Mouse (Mus musculus): Measurements from ENCODE around the gene Nckap5.
"Not testable (repeated sequence)": the region's sequence is repeated elsewhere in the genome, so short reads cannot be mapped to it uniquely, and the experiment has no call there.

Nckap5 gene

GRCm38 (mm10) chr1:126830031-126830927 is at the start of gene Nckap5:
Nckap5 (minus strand) TSS chr1:126830799.
- DNase-seq = peak; percentile 83

DNA sequence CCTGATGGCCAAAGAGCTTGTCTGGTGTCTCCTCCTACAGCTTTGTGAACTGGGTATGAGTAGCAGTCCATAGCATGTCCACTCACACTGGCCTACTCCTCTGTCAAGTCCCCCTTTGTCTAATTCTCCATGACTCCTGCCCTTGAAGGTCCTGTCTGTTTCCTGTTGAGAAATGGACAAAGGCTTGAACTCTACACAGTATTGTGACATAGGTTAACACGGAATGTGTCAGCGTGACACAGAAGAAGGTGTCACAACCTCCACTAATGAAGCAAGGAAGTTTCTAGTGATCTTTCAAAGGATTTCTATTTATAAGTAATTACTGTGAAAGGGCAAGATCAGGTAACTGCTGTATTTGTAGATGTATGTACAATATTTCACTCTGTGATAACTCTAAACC is 46.9 kb upstream of the Nckap5 start:
- no peak for DNase-seq

- no peak for DNase-seq
Measured at GRCm38 (mm10) chr1:126868372-126868771, 37.8 kb upstream of the Nckap5 start.

DNA sequence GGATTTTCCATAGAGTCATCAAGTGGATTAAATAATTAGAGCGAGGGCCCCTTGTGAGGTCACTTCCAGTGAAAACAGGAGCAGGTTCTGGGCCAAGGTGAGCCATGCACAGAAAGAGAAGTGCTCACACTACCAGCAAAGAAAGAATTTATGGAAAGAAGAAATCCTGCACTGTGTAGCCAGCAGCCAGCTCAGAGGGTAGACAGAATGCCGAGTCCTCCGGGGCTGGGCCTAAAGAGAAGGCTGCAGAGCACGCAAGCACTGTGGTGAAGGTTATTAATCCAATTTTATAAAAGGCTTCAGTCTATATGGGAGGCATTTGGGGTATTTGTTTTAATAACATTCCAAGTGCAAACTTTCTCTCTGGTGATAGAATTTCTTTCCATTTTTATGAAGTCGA is 37.3 kb upstream of the Nckap5 start:
- DNase-seq = no peak

DNA sequence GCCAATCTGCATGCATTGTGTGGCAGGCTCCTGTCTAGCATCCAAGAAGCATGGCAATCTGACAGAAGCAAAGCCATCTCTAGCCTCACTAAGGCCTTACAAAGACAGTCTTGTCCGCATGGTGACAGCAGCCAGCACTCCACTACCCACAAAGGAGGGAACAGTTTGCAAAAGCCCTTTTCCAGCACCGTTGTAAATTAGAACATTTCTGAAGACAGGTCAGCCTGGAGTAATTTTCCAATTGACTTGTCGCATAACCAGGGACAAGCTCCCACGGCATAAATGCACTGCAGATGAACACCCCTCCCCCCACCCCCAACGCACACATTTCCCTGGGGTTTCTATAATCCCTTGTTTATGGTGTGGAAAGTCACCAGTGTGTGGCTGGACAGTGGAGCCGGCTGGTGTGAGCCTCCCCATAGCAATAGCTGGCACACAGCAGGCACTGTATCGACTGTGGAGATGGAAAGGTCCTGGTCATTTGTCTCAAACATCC is 35.0 kb upstream of the Nckap5 start:
- DNase-seq = no peak

- no peak for DNase-seq
Measured at GRCm38 (mm10) chr1:126861816-126862215, 31.2 kb upstream of the Nckap5 start.

GRCm38 (mm10) chr1:126860537-126860936 is 29.9 kb upstream of the Nckap5 start:
- DNase-seq = no peak

GRCm38 (mm10) chr1:126849481-126849880 is 18.9 kb upstream of the Nckap5 start:
- no peak for DNase-seq

DNA sequence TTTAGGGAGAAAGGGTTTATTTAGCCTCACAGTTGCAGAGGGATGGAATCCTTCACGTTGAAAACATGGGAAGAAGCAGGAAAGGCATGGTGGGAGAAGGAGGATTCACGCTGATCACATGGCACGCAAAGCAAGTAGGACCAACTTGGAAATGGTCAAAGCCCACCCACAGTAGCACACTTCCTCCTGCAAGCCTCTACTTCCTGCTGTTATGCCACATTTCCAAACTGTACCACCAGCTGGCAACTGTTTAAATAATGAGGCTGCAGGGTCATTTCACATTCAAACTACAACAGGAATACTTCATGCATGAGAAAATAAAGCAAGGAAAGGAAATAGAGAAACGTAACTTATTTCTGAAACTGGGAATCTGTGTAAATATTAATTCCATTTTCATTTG is 15.7 kb upstream of the Nckap5 start:
- DNase-seq = no peak

- DNase-seq = peak; percentile 20
Measured at GRCm38 (mm10) chr1:126832885-126833284, 2.3 kb upstream of the Nckap5 start.

DNA sequence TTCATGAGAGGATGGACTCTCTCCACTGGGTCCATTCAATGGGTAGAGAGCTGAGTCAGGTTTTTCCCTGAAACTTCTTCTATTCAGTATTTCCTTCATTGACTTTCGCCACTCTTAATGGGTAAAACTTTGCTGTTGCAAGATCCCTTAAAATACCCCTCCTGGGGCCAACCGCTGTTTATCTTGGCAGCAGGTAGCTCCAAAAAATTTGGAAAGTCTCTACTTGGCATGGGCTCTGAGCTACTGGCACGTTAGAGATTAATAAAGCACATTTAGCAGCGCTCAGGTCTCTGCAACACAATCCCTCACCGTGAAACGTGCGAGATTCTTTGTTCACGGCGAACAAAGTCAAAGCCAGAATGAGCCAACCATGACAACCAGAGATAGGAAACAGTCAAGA is 1.6 kb downstream of the Nckap5 start:
- DNase-seq = peak; percentile 21

DNA sequence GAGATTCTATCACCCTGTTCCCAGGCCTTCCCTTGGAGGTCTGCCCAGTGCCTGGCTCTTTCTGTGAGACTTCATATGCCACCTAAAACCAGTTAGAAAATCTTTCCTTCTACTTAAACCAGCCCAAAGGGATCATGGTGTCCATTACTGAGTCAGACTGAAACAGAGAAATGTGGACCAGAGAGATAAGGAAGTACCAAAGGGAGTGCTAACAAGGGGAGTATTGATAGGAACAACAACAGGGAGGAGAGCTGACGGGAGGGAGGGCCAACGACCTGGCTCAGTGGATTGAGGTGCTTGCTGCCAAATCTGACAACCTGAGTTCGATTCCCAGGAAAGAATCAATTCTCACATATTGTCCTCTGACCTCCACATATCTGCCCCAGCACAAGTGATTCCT is 5.8 kb downstream of the Nckap5 start:
- DNase-seq = no peak

DNA sequence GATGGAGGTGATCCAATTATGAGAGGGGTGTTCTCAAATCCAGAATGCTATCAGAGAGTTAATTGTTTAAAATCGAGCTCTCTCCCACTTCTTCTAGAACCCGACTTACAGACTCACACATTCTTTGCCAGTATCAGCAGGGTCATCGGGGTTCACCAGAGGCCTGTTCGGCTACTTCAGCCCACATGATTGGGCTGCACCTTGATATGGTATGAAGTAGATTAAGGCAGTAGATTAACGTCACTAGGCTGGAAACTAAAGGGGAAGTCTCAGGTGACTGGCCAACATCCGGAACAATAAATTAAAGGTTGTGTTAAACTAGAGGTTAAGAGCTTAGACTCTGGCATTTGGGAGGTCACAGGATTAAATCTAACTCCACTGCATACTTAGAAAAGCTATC is 8.4 kb downstream of the Nckap5 start:
- no peak for DNase-seq

DNA sequence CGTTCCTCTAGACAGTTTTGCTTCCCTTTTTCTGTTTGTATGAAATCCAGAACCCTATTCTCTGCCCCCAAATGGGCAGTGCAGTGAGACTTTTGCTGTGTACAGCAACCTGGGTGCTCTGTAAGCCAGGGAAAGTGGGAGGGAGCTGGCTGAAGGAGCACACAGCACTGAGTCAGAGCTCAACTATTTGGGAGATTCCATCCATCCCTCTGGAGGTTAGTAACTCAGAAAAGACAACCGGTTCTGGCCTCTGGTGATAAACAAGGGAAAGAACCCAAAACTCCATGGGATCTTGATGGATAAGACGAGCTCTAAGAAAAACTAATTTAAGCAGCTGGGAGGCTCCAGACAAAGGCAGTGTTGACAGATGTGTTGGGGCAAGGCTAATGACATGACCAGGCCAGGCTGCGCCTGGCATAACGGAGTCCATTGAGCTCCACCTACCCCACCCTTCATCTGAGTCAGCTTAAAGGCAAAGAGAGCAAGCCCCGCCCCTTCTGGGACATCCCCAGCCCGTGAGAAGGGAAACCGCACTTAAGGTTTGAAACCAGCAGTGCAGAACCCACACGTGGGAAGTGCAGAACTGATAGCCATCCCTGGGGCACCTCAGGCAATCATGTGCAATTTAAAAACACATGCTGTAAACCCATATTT is 13.1 kb downstream of the Nckap5 start:
- DNase-seq = peak; percentile 57

DNA sequence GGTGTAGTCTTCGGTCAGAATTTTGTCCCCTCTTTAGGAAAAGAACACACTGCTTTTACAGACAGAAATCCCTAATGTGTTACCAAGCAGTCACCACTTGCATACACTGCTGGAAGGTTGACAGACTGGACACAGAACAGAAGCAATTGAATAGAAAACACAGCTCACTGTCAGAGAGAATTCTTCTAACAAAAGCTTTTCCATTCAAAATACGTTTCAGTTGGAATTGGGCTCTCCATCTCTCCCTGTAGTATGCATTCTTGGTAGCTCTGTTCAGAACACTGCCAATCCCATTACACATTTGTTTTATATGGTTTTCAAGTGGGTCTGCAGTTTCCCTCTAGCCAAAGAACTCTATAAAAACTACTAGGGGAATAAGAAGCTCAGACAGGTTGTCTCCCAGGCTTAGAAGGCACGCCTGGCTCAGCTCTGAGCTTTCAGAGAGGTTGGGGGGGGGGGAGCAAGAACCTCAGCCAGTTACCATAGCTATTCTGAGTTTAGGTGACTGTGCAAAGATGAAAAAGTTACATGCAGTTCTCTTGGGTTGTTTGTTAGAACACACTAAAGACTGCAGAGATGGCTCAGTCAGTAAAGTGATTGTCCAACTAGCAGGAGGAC is 23.5 kb downstream of the Nckap5 start:
- DNase-seq = no peak

DNA sequence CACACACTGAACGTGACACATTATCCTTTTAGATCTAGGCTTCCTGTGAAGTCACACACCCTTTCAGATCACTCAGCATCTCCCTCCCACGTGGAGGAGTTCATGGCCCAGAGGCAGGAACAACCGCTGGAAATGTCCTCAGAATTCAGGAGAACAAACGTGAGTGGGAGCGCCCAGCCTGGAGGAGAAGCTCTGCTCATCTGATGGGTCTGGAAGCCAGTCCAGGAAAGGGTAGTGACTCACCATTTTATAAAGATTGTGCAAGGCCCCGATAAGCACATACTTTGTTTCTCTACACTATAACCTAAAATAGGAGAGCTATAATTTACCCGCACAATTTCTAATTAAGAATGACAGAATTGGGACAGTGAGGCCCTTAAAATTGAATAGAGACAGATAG is 24.1 kb downstream of the Nckap5 start:
- no peak for DNase-seq

- DNase-seq = no peak
Measured at GRCm38 (mm10) chr1:126802405-126802804, 28.2 kb downstream of the Nckap5 start.

DNA sequence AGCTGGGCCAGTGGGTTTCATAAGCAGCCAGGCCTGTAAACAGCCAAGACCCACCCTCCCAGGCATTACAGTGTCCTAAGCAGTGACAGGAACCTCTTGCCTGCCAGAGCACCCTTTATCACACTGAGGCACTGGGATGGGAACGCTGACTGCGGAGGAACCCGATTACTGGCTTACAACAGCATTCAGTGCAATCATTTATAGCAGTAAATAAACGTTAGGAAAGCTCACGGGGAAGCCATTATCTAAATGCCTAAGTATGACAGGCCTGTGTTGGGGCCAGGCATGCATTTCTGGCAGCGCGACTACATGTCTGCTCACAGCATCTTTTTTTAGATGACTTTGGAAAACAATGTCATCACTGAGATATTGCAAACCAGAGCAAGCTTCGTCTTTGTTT is 28.9 kb downstream of the Nckap5 start:
- peak; percentile 39 for DNase-seq

- DNase-seq = no peak
Measured at GRCm38 (mm10) chr1:126799379-126799798, 31.2 kb downstream of the Nckap5 start.

DNA sequence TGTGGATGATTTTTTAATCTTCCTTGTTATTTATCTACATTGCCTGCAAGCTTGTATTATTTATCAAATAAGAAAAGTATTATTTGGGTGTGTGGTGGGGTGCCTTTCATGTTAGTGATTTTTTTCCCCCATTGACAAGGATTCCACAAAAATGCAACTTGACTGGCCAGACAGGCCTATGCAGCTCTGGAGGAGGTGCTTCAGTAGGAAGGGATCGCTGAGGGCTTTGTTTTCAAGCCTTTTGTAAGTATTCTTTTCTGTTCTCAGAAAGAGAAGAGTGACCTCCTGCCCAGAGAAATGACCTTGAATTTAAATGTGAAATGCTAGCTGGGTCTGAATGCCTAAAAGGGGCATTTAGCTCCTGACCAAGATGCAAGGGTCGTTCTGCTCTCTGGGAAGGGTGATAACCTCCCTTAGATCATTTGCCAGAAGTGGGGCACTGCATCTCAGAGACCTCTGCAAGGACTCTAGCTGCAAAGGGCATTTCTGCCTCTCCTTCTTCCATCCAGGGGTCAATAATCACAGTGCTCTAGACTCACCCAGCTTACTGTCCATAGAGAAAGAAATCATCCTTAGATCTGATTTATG is 50.2 kb downstream of the Nckap5 start:
- DNase-seq = not testable (repeated sequence)

- DNase-seq = not testable (repeated sequence)
Measured at GRCm38 (mm10) chr1:126773947-126774346, 56.7 kb downstream of the Nckap5 start.

GRCm38 (mm10) chr1:126766971-126767370 is 63.6 kb downstream of the Nckap5 start:
- DNase-seq = no peak

GRCm38 (mm10) chr1:126765506-126766170 is 65.0 kb downstream of the Nckap5 start:
- DNase-seq = no peak
